Mouse (Mus musculus) thymus, postnatal 4 days (tissue): Measurements from ENCODE around the gene Stpg4.

ENCODE experiments used
- DNase-seq: peaks from one replicate; pipeline ENCODE4 v3.0.0; 2021

The Stpg4 gene

GRCm38 (mm10) chr17:87427511-87427910 is at the start of gene Stpg4:
Gene Stpg4, minus strand, starts transcription at chr17:87427741.
- no peak for DNase-seq

DNA sequence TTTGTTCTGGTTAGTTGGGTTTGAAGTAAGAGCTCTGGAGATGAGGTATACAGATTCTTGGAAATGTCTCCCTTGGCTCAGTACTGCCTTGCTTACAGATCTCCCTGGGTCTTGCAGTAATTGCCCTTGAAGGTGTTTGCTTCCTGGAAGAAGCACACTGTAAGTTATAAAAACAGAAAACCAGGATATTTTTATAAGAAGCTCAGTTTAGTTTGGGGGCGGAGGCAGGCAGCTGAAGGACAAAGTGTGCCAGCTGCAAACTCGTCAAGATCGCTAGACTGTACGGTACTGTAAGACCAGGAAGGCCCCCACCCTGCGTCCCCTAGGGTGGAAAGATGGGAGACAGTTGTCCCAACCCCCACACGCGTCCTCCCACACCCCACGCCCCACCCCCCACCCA is 47.8 kb upstream of the Stpg4 start:
- DNase-seq: no peak

GRCm38 (mm10) chr17:87474501-87474795 is 46.9 kb upstream of the Stpg4 start:
- no peak for DNase-seq

DNA sequence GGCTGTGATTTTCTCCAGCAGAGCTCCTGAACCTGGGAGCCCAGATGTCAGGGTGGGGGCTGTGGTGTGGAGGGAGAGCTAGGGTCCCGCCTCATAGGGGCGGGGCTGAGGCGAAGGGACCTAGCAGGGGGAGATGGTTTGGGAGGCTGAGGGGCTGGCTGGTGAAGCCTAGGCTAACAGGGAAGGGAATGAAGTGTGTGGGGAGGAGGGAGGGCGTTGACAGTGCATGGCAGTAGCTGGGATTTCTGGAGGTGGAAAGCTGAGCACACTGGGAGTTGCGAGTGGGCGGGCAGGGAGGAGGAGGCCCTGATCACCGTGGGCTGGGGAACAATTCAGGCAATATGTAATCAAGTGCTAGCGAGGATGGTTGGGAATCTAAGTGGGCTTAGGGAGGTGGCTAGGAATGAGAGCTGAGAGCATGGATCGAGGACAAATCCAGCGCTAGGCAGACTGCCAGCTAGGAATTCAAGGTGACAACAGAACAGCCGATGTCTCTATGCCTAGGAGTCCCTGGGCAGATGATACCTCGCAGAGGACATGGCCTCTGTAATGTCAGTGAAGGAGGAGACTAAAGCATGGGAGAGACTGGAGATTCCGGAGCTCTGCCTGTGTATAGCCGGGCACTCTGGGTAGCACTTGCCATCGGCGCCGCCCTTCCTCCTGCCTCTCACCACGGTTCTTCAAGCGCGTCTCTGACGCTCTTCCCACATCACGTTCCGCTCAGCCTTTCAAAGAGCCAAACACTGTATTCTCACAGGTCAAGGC is 46.4 kb upstream of the Stpg4 start:
- peak; percentile 48 for DNase-seq

- no peak for DNase-seq
These were observed 45.8 kb upstream of the Stpg4 start for GRCm38 (mm10) chr17:87473441-87473735.

- DNase-seq: no peak
These were observed 45.3 kb upstream of the Stpg4 start for GRCm38 (mm10) chr17:87472879-87473278.

GRCm38 (mm10) chr17:87471661-87472060 is 44.1 kb upstream of the Stpg4 start:
- no peak for DNase-seq

- DNase-seq: no peak
These were observed 43.3 kb upstream of the Stpg4 start for GRCm38 (mm10) chr17:87470797-87471196.

- no peak for DNase-seq
These were observed 42.7 kb upstream of the Stpg4 start for GRCm38 (mm10) chr17:87470282-87470681.

DNA sequence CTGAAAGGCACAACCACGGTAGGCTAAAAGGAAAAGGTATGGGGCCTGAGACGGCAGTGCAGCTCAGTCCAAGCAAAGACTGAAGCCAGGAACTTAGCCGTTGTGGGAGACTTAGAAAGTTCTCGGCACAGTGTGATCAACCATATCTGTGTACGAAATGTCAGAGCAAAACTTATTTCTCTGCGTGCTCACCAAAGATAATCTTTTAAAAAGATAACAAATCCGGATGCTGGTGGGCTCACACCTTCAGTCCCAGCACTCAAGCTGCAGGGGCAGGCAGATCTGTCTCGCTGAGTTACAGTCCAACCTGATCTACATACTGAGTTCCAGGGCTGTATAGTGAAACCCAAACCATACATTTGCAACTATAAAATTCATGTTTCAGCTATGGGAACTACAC is 41.9 kb upstream of the Stpg4 start:
- no peak for DNase-seq

DNA sequence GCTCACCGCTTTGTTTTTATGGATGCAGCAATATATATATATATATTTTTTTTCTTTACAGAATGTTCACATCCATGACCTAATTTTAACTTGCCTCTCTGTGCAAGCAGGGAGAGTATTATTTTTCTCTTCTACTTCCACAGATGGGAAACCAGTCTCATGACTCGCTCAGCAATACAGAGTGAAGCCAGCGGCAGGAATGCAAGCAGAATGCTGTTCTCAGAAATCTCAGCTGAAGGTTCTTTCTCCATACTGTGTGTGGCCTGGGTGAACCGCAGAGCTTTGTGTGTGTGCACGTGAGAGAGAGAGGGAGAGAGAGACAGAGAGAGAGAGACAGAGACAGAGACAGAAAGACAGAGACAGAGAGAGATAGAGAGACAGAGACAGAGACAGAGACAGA is 41.1 kb upstream of the Stpg4 start:
- no peak for DNase-seq

- DNase-seq: no peak
These were observed 34.0 kb upstream of the Stpg4 start for GRCm38 (mm10) chr17:87461499-87461896.

- DNase-seq: no peak
These were observed 33.3 kb upstream of the Stpg4 start for GRCm38 (mm10) chr17:87460669-87461498.

DNA sequence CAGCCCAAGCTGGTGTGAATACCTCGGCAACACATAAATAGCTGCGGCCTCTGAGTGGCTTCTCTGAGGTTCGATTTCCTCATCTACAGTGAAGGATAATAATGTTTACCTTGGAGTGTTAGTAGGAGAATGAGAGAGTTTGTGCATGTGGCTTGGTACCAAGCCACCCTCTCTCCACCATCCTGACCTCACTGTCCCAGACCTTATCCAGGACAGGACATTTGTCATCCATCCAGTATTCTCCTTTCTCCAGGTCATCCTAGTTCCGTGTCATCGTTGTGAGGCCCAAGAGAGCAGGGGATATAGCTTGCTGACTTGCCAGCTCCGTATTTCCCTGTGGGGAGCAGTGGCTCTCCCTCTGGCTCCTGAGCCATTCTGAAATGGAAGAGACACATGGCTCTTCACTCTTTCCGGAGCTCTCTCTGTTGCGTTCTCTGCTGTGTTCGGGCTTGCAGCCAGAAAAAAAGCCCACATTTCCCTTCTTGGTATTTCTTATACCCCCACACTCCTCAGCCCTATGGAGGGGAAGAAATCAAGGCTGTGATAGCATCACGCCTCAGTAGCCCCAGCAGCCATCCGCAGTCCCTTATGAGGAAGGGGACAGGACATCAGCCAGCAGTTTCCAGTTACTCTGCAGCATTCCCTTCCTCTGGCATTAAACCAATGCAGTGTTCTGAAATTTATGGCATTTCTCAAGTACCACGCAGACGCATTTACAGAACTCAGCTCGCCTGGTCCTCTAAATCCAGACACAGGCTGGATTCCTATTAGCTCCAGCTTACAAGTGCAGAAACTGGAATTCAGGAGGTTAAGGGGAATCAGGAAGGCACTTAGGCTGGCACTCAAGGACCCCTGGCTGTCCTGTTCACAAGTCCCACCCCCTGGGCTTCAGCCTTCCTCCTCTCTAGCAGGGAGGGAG is 32.5 kb upstream of the Stpg4 start:
- DNase-seq: no peak

GRCm38 (mm10) chr17:87458911-87459749 is 31.6 kb upstream of the Stpg4 start:
- DNase-seq: no peak

GRCm38 (mm10) chr17:87457961-87458360 is 30.4 kb upstream of the Stpg4 start:
- DNase-seq: no peak

DNA sequence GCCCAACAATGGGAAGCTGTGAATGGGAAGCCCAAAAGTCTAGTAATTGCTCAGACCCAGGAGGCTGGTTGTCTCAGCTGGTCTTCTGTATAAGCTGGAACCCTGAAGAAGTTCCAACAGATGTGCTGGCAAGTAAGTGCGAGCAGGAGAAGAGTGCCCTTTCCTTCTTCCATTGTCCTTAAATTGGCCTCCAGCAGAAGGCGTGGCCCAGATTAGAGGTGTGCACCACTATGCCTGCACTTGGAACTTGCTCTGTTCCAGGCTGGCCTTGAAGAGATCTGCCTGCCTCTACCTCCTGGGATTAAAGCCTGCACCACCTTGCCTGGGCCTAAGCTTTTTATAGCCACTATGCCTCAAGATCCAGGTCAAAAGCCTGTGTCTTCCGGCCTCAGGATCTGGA is 26.6 kb upstream of the Stpg4 start:
- DNase-seq: no peak

- DNase-seq: no peak
These were observed 25.8 kb upstream of the Stpg4 start for GRCm38 (mm10) chr17:87453336-87453735.

DNA sequence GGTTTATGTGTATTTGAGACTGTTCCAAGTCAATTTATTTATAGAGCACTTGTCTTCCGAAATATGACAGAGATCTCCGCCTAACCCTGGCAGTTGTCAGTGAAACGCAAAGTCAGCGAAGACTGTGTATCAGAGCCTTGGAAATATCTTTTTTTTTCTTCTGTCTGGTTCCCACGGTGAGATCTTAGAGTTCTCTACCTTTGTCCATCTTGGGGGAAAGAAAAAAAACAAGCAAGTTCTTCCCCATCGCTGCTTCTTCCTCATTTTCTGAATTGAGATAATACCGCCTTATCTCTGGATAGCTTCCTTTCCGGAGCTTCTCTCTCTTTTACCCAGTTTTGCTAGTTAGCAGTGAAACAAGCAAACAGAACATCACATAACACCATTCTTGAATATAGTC is 21.3 kb upstream of the Stpg4 start:
- no peak for DNase-seq

- no peak for DNase-seq
These were observed 20.8 kb upstream of the Stpg4 start for GRCm38 (mm10) chr17:87448339-87448738.

- no peak for DNase-seq
These were observed 20.2 kb upstream of the Stpg4 start for GRCm38 (mm10) chr17:87447612-87448200.
